Mouse (Mus musculus) intestine, embryonic 14.5 days (tissue): ENCODE measurements around the gene Robo2. TPM values are rescaled to one million over a fixed set of nuclear protein-coding genes. Genes with fewer than 3 reads are reported as not detected.

ENCODE experiments used
- ATAC-seq: fragments of 200-750 bp; cut with Nextera tagmentation; replicated peaks from 2 replicates; pipeline ENCODE4 v1.8.0; 2017; ENCODE audit warnings: low read depth, moderate number of reproducible peaks, moderate TSS enrichment, moderate library complexity; ENCODE audit not compliant: low FRiP score, low TSS enrichment
- DNase-seq: peaks from one replicate; pipeline ENCODE4 v3.0.0-alpha.2; 2018; ENCODE audit warnings: low spot score
- H3K27ac ChIP-seq: fragments of 300-500 bp; sonication (generic); 2 replicates; pipeline ENCODE4 v1.5.1; 2014; ENCODE audit warnings: low read depth, mild to moderate bottlenecking, control low read depth
- H3K27me3 ChIP-seq: fragments of 300-500 bp; sonication (generic); replicated peaks from 2 replicates; pipeline ENCODE4 v1.6.1; 2014; ENCODE audit warnings: low read length, control low read depth; ENCODE audit not compliant: control insufficient read depth, insufficient read depth
- H3K36me3 ChIP-seq: fragments of 300-500 bp; sonication (generic); 2 replicates; pipeline ENCODE4 v1.6.1; 2014; ENCODE audit warnings: low read length, control low read depth; ENCODE audit not compliant: control insufficient read depth, insufficient read depth
- H3K4me1 ChIP-seq: fragments of 300-500 bp; sonication (generic); replicated peaks from 2 replicates; pipeline ENCODE4 v1.6.1; 2014; ENCODE audit warnings: low read length, control low read depth, mixed read lengths; ENCODE audit not compliant: control insufficient read depth, insufficient read depth
- H3K4me2 ChIP-seq: fragments of 300-500 bp; sonication (generic); 2 replicates; pipeline ENCODE4 v1.6.1; 2014; ENCODE audit warnings: low read length
- H3K4me3 ChIP-seq: fragments of 300-500 bp; sonication (generic); 2 replicates; pipeline ENCODE4 v1.5.1; 2014; ENCODE audit warnings: low read depth, low read length, control low read depth, mixed read lengths
- H3K9ac ChIP-seq: fragments of 300-500 bp; sonication (generic); 2 replicates; pipeline ENCODE4 v1.6.1; 2014; ENCODE audit warnings: mild to moderate bottlenecking, low read length
- H3K9me3 ChIP-seq: fragments of 300-500 bp; sonication (generic); 2 replicates; pipeline ENCODE4 v1.6.1; 2016; ENCODE audit warnings: low read length, control low read depth; ENCODE audit not compliant: control insufficient read depth
- WGBS: fragments of 180-500 bp; shearing (Covaris S2); extraction: QIAGEN DNeasy Blood & Tissue Kit; methylation state at CpG from one replicate; pipeline ENCODE4 v1.1.7; 2014; 5-methylcytosine and 5-hydroxymethylcytosine counted together
- microRNA counts: library from miRNA; unstranded; fragments of <30 nt; microRNA quantifications from one replicate; lab custom pipeline; 2016
- microRNA-seq: library from miRNA; unstranded; fragments of <30 nt; microRNA quantifications from one replicate; pipeline ENCODE4, GENCODE M21; 2016
- polyA plus RNA-seq: library from polyadenylated mRNA; unstranded; fragments of >200 nt; fragmentation: Nextera tagmentation; extraction: Ambion mirVana; gene quantifications from 2 replicates; pipeline ENCODE4 v1.2.1, GENCODE M21; 2014

Gene Robo2
- polyA plus RNA-seq, 1 experiment from 2014 or later = 35.7 TPM

GRCm38 (mm10) chr16:73864625-73865024 lies 547.0 kb downstream of the Robo2 start:
- 39% methylated on average over 9 of the region's 9 CpGs for WGBS
- ATAC-seq (no peak), DNase-seq (no peak)
- H3K4me1 ChIP-seq = peaks cover 5% of the 10 kb centered on the region
- no peak overlapping the region for H3K27ac ChIP-seq
- H3K27me3 ChIP-seq = no peaks in the 10 kb centered on the region
- H3K9me3 ChIP-seq = no peaks in the 10 kb centered on the region
- no peak overlapping the region for H3K4me3 ChIP-seq
- H3K36me3 ChIP-seq = no peaks in the 10 kb centered on the region
- H3K4me2 ChIP-seq = no peak overlapping the region
- no peak overlapping the region for H3K9ac ChIP-seq

DNA sequence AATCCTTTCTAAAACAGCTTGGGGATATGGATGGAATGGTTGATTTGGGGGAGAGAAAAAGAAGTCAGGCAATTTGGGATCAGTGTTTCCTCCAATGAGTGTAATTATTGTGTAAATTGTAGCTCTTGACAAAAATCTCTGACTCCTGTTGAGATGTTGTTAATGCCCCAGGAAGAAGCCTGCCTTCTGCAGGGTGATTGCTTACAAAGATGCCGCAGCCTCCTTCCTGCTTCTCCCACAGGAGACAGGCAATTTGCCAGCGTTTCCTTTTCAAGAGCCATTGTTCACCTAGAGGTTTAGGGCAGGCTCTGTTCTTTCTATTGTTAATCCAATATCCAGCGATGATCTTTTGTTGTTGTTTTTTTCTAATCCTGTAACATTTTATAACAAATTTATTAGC lies 547.9 kb downstream of the Robo2 start:
- Histone ChIP-seq H3K27ac (no peak overlapping the region), H3K9ac (no peak overlapping the region), H3K4me2 (no peak overlapping the region), H3K4me1 (no peaks in the 10 kb centered on the region), H3K9me3 (no peaks in the 10 kb centered on the region), H3K36me3 (no peaks in the 10 kb centered on the region), H3K27me3 (no peaks in the 10 kb centered on the region), H3K4me3 (no peak overlapping the region)
- no peak for DNase-seq
- no peak for ATAC-seq
- WGBS = 16% methylated on average over 3 of the region's 3 CpGs

GRCm38 (mm10) chr16:73858717-73859116 lies 552.9 kb downstream of the Robo2 start:
- DNase-seq (no peak), ATAC-seq (no peak)
- no peak overlapping the region for H3K9ac ChIP-seq
- H3K4me2 ChIP-seq = no peak overlapping the region
- no peak overlapping the region for H3K27ac ChIP-seq
- no peaks in the 10 kb centered on the region for H3K9me3 ChIP-seq
- 69% methylated on average over 2 of the region's 2 CpGs for WGBS
- no peaks in the 10 kb centered on the region for H3K4me1 ChIP-seq
- no peak overlapping the region for H3K4me3 ChIP-seq
- no peaks in the 10 kb centered on the region for H3K27me3 ChIP-seq
- H3K36me3 ChIP-seq = no peaks in the 10 kb centered on the region

DNA sequence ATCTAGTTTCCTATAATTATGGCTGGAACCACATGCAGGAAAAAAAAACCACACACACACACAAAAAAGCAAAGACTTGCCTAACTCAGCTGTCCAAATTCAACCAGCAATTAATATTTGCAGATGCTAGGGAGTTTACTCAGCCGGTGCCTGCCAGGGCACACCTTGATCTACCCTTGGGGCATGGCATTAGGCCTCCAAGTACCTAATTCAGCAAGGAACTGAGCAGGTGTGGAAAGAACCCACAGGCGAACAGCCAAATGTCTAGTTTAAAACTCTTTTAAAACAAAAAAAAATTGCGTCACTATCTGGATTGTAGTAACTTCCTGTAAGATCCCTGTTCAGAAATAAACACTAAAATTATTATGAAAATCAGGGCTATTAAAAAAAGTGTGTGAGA lies 555.8 kb downstream of the Robo2 start:
- H3K9me3 ChIP-seq = no peaks in the 10 kb centered on the region
- H3K9ac ChIP-seq = no peak overlapping the region
- no peaks in the 10 kb centered on the region for H3K4me1 ChIP-seq
- H3K4me3 ChIP-seq = no peak overlapping the region
- H3K27ac ChIP-seq = no peak overlapping the region
- H3K27me3 ChIP-seq = no peaks in the 10 kb centered on the region
- no peaks in the 10 kb centered on the region for H3K36me3 ChIP-seq
- H3K4me2 ChIP-seq = no peak overlapping the region
- no peak for ATAC-seq
- 84% methylated on average over 3 of the region's 3 CpGs for WGBS
- DNase-seq = no peak

MicroRNAs within 50 kb of the gene (microRNA counts, 519-probe panel; counts per million panel counts)
- microRNA mmu-miR-691 (lab: Ali Mortazavi, UCI) = not detected

Small RNA genes within 50 kb of the gene (microRNA-seq; reads per million reads assigned to microRNA genes)
- gene Gm24272 = not detected
- not detected for gene Mir691
